Mouse (Mus musculus): ENCODE measurements around the gene Cmpk1. TPM values are rescaled to one million over a fixed set of nuclear protein-coding genes. Genes with fewer than 3 reads are reported as not detected.

Gene Cmpk1
- total RNA-seq, 2 experiments from 2014 or later, result 118 to 262 TPM

GRCm38 (mm10) chr4:114947395-114947794 lies 39.6 kb downstream of the Cmpk1 start:
- ATAC-seq (ENCODE audit: poor library complexity, severe bottlenecking), result peak; percentile 98

- no peak for ATAC-seq (ENCODE audit: poor library complexity, severe bottlenecking)
Observed at GRCm38 (mm10) chr4:114946416-114946815, 40.6 kb downstream of the Cmpk1 start.

GRCm38 (mm10) chr4:114945021-114945420 lies 42.0 kb downstream of the Cmpk1 start:
- no peak for ATAC-seq (ENCODE audit: poor library complexity, severe bottlenecking)

GRCm38 (mm10) chr4:114942583-114942982 lies 44.5 kb downstream of the Cmpk1 start:
- ATAC-seq (ENCODE audit: poor library complexity, severe bottlenecking), result no peak

- 0 out of 2 replicates have a peak, but pooled peaks have one; percentile 26 for ATAC-seq (ENCODE audit: poor library complexity, severe bottlenecking)
Observed at GRCm38 (mm10) chr4:114942112-114942511, 44.9 kb downstream of the Cmpk1 start.

GRCm38 (mm10) chr4:114941311-114941710 lies 45.7 kb downstream of the Cmpk1 start:
- no peak for ATAC-seq (ENCODE audit: poor library complexity, severe bottlenecking)

- no peak for ATAC-seq (ENCODE audit: poor library complexity, severe bottlenecking)
Observed at GRCm38 (mm10) chr4:114938248-114938647, 48.8 kb downstream of the Cmpk1 start.

- ATAC-seq (ENCODE audit: poor library complexity, severe bottlenecking), result no peak
Observed at GRCm38 (mm10) chr4:114937459-114938047, 49.5 kb downstream of the Cmpk1 start.

GRCm38 (mm10) chr4:114934188-114934587 lies 52.9 kb downstream of the Cmpk1 start:
- ATAC-seq (ENCODE audit: poor library complexity, severe bottlenecking), result peak; percentile 97

GRCm38 (mm10) chr4:114932747-114933146 lies 54.3 kb downstream of the Cmpk1 start:
- ATAC-seq (ENCODE audit: poor library complexity, severe bottlenecking), result no peak

GRCm38 (mm10) chr4:114929155-114929554 lies 57.9 kb downstream of the Cmpk1 start:
- ATAC-seq (ENCODE audit: poor library complexity, severe bottlenecking), result no peak

GRCm38 (mm10) chr4:114925917-114926312 lies 61.1 kb downstream of the Cmpk1 start, which contains the start of gene Foxe3:
Gene Foxe3 (minus strand): TSS chr4:114926013.
- ATAC-seq (ENCODE audit: poor library complexity, severe bottlenecking), result no peak

GRCm38 (mm10) chr4:114924971-114925916 lies 61.8 kb downstream of the Cmpk1 start:
- ATAC-seq (ENCODE audit: poor library complexity, severe bottlenecking), result peak; percentile 68

GRCm38 (mm10) chr4:114917091-114917490 lies 70.0 kb downstream of the Cmpk1 start:
- ATAC-seq (ENCODE audit: poor library complexity, severe bottlenecking), result peak; percentile 86

GRCm38 (mm10) chr4:114916056-114916455 lies 71.0 kb downstream of the Cmpk1 start:
- no peak for ATAC-seq (ENCODE audit: poor library complexity, severe bottlenecking)

- no peak for ATAC-seq (ENCODE audit: poor library complexity, severe bottlenecking)
Observed at GRCm38 (mm10) chr4:114913594-114913962, 73.5 kb downstream of the Cmpk1 start.

- no peak for ATAC-seq (ENCODE audit: poor library complexity, severe bottlenecking)
Observed at GRCm38 (mm10) chr4:114912705-114913593, 74.1 kb downstream of the Cmpk1 start.

- ATAC-seq (ENCODE audit: poor library complexity, severe bottlenecking), result peak; percentile 30; the same call in 1 of the 2 replicates
Observed at GRCm38 (mm10) chr4:114909602-114910484, 77.2 kb downstream of the Cmpk1 start.

Measured in megakaryocyte, adult 5-6 weeks (primary cell).